Mouse (Mus musculus) cerebellum, adult 9-10 months (tissue): ENCODE measurements around the gene Snx32.

ENCODE experiments used
- DNase-seq: peaks from one replicate; pipeline ENCODE4 v3.0.0; 2022

Snx32 gene

DNA sequence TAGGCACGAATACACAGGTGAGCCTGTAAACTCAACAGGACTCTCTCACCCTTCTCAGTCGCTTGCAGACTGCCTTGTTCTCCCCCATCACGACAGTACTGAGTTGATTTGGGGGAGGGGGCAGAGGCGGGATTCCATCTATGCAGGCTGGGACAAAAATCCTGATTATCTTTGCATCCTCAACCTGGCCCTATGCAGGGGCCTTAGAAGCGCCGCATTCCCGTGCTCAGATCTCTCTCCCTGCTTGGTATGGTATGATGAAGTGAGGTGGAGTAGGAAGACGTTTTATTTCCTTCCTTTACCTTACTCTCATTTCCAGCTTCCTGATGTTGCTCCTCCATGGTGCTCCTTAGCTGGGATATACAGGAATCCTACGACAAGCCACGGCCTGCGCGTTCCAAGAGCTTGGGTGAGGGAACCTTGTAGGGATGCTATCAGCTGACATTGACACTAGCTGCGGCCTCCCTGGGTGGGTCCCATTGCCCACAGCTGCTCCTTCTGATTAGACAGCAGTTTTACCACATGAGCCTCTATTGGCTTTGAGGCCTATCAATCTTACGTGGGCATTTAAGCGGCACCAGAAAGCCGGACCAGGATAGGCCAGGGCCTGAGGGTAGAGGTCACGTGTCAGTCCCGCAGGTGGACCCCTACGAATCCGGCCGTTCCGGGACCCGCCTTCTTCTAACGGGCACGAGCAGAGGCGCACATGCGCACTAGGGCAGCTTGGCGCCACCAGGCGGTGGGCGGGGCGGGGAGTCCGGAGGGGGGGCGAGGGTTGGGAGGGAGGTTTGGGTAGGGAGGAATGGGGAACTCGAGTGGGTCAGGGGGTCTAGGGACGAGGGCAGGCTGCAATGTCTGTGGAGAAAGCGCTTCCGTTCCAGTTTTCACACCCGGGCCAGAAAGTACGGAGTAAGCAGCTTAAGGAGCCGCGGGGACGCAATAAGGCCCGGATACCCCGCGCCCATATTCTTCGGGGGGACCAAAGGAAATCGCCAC lies at the start of gene Snx32:
Snx32 (minus strand) TSS at position 508 of the 996 bp plus-strand sequence.
- peak; percentile 100 for DNase-seq

DNA sequence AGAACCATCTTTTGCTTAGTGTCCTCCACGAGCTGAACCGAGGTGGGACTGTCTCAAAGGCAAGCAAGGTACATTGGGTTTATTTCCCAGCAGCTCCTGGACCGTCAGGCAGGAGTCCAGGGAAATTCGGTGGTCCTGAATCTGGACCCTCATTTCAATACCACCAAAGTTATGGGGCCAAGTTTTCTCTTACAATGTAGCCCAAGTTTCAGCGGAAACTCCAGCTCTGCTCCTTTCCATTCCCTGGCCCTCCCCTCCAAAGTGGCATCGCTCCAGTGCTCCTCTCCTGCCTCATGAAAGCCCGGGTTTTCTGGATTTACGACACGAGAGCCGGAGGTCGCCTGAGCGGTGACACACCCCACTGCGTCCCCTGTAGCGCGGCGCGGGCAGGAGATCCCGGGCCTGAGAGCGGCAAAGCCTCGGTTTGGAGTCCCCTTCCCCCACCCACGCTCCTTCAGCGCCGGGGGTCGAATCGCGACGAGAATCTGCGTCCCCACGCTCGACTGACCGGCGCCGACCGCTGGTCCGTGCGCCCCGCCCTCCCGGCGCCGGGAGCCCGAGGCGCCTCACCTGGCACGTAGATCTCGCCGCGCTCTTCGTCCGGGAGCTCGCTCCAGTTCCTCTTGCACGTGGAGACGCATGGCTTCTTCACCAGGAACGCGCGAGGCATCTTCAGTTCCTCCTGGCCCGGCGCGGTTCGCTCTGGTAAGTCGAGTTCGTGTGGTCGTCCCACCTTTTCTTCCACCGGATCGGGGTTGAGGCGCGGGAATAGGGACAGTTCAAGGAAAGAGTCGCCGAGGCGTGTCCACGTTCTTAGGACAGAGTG lies 49.5 kb upstream of the Snx32 start:
- no peak for DNase-seq

DNA sequence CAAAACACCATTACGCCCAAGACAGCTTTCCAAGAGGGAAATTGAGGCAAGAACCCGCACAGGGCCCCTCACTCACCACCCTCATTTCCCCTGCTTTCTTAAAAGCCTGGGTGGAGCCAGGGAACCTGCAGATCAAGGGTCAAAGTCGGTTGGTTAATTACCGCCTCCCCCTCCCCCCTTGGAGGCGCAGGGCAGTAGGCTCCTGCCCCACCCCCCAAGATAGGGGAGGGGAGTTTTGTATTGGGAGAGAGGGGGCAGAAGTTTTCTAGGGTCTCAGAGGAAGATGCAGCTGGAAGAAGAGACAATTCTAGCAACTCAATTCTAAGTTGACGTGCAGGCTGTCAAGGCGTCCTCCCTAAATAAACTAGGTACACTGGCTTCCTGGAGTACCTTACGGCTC lies 48.9 kb upstream of the Snx32 start:
- no peak for DNase-seq

DNA sequence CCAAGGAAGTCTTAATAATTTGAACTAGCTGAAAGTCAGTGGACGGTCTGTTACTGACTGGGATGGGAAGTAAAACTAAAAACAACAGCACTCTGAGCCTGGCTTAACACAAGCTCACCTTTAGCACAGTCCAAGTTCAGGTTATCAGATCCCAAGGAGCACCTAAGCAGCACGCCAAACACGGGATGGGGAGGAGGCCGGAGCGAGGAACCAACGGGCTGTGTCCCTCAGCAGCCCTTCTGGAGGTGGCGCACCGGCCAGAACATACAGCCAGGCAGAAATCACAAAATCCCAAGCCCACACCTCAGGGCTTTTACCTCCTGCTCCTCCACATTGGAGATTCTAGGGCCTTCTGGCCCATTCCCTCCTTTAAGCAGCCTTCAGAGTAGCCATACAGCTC lies 48.4 kb upstream of the Snx32 start:
- no peak for DNase-seq

DNA sequence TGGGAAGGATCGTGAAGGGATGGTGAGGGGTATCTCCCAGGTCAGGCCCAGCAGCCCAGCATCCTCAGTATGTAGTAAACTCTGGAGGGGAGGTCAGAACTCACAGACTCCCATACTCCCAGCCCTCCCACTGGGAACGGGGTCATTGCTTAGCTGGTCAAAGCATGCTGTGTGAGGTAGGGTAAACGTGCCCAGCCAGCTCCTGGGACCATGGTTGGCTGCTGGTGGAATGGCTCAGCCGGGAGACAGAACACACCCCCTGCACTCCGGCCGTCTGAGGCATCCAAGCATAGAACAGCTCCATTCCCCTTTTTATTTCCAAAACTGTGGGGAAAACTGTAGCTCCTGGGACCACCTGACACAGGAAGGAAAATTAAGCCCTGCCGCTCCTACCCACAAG lies 47.8 kb upstream of the Snx32 start:
- no peak for DNase-seq

DNA sequence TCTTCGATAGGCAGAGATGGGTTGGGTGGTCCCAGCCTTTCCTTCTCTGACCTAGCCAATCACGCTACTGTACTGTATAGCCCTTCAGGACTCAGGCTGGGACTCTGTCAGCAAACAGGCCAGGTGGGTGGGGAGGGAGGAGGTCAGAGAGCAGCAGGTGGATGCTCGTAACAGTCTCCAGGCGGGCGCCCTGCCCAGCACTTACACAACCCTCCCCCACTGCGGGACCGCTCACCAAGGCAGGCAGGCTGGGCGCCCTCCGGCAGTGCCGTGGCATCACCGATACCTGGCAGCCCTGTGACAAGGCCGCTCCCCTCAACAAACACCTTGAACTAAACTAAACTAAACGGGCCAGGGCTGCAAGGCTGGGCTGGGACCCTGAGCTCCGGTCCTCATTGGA lies 43.9 kb upstream of the Snx32 start:
- no peak for DNase-seq

DNA sequence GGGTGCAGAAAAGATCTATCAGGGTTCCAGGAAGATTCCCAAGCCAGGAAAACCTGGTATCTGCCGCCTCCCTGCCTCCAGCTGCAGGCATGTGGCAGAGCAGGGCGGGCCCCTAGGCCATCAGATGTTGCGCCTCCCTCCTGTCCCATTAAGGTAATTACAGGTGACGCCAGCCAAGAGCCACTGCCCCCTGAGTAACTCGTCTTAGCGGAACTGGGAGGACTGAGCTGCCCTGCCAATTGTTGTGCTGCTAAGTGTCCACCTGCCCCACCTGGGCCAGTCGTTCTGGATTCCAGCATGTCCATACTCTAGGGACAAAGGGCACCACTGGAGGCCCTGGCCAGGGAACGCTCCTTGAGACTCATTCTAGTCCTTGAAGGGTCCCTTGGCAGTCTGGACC lies 43.5 kb upstream of the Snx32 start:
- no peak for DNase-seq

DNA sequence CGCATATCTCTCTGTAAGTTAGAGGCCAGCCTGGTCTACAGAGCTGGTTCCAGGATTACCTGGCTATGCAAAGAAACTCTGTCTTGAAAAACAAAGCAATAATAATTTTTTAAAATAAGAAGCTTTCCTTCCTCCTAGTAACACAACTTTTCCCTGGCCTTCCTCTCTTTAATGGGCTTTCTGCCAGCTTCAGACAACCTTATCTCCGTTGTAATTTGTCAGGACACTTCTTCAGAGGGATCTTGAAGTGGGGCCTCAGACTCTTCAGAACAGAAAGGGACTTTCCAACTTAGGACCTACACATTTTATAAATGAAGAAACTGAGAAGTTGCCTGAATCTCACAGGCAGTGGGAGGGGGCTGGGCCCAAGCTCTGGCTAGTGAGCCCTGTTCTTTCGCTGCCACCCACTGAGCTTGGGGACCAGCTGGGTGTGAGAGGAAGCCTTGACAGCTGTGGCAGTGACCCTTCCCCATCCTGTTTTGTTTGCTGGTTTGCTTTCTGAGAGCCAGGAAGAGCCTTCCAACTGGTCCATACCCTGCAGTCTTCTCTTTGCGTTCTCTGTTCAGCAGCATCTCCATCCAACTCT lies 37.2 kb upstream of the Snx32 start:
- no peak for DNase-seq

DNA sequence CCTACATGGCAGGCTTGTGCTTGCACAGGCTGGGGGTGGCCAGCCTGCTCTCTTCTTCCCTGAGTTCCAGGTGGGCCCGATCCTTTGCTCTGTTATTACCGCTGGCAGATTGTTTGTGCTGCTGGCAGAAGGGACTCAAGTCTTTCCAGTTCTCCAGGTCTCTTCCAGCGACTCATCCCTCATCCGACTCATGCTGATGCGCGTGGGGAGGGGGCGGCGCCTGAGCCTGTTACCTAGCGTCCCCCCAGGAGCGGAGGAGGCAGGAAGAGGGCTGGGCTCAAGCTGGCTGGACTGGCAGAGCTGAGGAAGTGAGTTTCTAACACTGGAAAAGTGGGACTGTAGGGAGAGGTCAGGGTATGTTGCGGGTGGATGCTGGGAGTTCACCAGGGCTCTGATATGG lies 33.7 kb upstream of the Snx32 start:
- DNase-seq, result no peak

DNA sequence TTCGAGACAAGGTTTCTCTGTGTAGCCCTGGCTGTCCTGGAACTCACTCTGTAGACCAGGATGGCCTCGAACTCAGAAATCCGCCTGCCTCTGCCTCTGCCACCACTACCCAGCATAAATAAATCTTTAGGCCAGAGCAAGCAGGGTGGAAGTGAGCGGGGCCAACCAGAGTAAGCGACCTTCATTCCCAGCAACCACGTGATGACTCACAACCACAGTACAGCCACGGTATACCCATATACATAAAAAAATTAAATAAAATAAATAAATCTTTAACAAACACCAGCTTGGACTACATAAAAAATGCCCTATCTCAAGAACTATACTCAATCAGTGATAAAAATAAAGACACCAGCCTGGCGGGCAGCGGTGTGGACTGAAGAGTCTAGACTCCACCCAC lies 33.0 kb upstream of the Snx32 start:
- DNase-seq, result no peak

DNA sequence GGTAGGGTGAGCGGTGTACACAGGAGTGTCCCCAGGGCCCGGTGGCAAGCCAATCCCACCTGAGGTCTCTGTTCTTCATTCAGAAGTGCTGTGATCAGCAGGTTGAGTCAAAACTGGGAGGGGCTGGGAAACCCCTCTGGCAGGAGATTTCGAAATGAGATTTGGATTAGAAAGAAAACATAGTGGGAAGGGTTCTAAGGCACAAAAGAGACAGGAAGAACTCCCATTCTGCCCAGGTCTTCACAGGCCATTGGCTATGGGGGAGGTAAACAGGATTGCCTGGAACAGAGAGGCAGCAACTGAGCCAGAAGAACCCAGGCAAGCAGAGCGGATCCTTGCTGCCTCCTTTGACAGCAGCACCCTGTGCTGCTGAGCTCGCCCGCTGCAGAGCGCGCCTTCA lies 28.4 kb upstream of the Snx32 start:
- no peak for DNase-seq

DNA sequence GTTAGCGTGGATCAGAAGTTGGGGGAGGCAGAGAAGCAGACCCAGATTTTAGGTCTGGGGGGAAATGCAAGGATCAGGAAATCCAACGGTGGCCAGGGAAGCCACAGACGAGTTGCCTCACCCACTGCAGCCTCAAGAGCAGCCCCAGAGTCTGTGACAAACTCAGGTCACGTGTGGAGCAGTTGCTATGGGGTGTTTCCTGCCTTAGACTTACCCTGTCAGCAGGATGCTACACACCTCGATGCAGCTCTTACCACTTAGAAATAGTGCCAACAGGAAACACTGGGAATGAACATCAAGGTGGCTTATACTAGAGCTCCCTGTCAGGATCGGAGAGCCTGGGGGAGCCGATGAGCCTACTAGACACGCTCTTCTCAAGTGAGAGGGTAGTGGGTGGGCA lies 22.2 kb upstream of the Snx32 start:
- no peak for DNase-seq

DNA sequence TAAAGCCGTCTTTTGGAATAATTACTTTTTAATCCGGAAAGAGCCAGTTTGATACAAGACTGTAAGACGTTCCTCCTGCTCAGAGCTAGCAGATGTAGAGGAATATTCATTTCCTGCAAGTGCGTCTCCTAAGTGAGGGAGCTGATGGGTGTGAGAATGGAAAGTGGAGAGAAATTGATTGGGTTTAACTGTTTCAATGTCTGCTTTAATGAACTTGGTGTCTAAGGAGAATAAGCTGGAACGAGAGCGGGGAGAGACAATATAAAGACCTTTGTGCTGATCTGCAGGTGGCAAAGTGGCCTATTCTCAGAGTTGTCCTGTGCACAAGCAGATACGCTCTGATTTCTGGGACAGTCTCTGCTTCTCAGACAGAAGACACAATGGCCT lies 19.8 kb upstream of the Snx32 start:
- no peak for DNase-seq

DNA sequence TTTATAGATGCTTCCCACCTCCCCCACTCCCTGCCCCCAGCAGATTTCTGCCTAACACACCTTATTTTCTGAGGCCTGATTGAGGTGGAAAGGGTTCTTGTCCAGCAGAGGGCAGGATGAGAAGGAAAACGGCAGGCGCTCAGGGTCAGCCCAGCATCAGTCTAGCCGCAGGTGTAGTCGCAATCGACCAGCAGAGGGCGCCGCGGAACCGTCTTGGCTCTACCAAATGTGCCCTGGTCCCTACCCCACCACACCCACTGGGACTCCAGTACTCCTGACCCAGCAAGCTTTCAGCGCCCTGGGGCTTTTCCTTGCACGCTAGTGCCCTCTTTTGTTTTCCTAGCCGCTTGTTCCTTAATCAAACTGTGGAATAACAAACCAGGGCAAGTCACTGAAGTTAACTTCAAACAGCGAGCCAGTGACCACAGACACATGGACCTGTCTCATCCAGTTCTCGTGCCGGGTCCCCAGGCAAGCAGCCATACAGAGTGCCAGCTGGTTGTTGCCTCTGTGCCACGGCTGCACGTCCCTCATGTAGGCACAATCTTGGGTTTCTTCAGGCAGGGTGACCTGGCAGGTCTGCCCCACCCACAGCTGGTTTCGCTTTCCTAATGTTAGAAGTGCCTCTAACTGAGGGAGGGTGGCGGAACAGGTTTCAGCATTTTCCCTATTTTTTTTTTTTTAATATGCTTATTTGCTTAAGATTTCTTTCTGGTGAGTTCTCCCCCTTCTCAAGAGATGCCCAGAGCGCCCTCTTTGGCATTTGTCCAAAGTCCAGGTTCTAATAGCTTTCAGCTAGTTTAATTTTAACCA lies 19.2 kb upstream of the Snx32 start:
- peak; percentile 96 for DNase-seq

DNA sequence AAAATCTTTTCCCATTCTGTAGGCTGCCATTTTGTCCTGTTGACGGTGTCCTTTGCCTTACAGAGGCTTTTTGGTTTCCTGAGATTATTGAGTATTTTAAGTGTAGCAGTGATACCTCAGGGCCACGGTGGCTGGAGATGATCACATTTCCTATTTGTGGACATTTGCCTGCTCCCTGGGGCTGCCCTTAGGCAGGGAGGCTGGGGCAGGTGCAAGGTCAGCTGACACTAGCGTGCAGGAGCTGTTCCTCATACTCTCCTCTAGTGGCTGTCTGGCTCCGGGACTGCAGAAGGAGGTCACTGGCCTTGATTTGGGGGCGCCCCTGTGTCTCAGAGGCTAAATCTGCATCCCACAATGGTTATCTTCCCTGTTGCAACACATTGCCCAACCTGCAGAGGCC lies 14.9 kb upstream of the Snx32 start:
- DNase-seq, result no peak

DNA sequence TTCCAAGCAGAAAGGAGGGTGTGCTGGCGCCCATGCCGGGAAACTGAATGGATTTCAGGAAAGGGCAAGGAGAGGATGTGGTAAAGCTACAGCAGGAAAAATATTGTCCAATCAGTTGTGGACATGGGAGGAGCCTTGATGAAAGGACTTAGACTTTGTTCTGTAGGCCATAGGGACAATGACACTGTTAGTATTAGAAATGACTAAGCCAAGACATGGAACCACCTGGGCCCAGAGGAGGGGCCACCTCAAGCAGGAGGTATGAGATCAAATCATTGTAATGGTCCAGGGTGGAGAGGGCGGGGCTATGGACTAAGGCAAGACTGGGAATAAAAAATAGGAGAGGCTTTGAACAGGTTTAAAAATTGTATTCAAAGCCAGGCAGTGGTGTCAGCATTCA lies 8.4 kb upstream of the Snx32 start:
- DNase-seq, result no peak

DNA sequence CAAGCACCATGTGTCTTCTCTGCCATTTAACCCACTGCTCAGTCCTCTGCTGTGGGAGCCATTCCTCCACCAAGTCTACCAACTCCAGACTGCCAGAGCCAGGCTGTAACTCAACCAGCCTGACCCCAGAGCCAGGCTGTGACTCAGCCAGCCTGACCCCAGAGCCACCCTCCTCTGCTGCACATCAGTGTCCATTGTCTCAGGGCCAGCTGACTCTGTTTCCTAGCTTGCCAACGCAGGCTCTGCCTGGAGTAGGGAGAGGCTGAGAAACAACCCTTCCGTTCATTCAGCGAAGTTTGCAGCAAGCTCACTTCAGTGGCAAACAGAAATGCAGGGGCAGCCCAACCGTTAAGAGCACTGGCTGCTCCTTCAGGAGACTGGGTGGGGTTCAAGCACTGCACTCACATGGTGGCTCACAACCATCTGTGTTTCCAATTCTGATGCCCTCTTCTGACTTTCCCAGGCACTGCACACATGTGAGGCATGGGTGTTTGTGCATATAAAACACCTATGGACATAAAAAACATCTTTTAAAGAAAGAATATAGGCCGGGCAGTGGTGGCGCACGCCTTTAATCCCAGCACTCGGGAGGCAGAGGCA lies 6.7 kb upstream of the Snx32 start:
- DNase-seq, result no peak

DNA sequence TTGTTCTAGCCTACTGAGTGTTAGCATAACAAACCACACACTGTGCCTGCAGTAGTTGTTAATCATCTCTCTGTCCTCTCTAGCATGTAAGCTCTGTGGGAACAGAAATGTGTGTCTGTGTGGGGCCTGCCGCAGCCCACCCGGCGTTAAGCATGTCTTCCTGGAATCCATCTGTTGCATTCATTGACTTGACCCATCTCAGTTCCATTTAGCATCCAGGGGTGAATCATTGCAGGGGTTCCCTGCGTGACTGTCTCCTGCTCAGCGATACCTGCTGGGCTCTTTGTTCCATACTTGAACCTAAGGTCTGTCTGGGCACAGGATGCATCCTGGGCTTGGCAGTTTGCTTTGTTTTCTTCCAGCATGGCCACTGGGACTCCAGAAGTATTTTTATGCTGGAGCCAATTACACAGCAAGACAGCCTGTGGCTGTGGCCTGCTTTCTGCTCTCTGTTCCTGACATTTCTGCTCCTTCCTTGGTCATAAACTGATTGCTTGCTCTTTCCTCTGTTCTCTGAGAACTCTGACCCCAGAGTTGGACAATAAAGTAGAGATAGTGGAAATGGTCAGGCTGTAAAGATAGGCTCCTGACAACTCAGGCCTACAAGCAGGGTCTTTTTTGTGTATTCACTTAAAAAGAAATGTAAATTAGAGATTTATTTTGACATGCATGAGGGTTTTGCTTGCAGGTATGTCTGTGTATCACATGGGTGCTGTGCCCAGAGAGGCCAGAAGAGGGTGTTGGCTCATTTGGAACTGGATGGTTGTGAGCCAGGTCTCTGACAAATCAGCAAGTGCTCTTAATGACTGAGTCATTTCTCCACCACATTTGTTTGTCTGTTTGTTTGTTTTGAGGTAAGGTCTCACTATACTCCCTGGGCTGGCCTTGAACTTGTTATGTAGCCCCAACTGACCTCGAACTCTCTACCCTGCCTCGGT lies 5.8 kb upstream of the Snx32 start:
- DNase-seq, result no peak

DNA sequence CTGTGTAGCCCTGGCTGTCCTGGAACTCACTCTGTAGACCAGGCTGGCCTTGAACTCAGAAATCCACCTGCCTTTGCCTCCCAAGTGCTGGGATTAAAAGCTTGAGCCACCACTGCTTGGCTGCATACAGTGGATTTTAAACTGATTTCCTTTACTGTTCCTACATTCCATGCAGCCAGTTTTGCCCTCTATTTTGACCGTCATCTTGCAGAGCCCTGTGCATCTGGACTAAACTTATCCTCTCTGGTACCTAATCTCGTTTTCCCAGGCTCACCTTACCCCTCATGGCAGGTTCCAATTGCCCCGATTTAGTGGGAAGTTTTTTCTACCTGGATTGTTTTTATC lies 2.6 kb upstream of the Snx32 start:
- no peak for DNase-seq

DNA sequence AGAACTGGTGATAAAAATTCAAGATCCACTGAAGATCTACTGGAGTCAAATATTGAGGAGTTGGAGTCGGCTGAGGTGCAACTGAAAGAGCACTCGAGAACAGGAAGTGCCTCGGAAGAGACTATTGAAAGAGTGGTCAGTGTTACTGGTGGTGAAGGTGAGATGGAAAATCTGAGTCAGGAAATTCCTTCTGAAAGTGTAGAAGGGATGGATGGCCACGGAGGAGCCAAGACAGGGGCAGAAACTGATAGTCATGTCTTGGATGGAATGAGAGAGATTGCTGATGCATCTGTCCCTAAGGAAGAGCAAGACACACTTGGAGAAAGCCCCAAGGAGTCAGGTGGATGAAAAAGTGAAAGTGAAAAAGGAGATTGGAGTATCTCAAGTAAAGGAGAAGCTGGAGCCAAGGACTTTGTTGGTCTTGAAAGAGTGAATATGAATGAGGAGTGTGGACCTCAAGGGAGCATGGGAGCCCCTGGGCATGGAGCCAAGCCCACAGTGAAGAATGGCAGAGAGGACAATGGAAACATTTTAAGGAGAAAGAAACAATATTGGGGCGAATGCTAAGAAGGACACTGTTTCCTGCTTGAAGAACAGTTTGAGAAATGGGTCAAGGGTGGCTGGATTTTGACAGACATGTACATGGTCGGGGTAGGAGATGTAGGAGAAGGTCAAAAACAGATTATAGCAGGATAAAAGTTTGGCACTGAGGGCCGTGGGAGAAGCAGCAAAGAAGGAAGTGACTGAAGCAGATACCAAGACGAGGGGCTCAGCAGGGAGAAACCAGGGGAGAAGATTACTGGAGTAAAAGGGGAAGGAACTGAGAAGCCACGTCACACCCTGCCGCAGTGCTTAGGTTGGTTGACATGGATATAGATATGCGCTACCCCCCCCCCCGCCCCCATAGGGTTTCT lies 2.0 kb upstream of the Snx32 start:
- DNase-seq, result no peak
